Mouse (Mus musculus) spleen, adult 12 weeks (tissue): ENCODE results near the gene Vrk1.

Source experiments
- DNase-seq: peaks from one replicate; pipeline ENCODE4 v3.0.0; 2022; ENCODE audit warnings: low spot score

Vrk1 gene

DNA sequence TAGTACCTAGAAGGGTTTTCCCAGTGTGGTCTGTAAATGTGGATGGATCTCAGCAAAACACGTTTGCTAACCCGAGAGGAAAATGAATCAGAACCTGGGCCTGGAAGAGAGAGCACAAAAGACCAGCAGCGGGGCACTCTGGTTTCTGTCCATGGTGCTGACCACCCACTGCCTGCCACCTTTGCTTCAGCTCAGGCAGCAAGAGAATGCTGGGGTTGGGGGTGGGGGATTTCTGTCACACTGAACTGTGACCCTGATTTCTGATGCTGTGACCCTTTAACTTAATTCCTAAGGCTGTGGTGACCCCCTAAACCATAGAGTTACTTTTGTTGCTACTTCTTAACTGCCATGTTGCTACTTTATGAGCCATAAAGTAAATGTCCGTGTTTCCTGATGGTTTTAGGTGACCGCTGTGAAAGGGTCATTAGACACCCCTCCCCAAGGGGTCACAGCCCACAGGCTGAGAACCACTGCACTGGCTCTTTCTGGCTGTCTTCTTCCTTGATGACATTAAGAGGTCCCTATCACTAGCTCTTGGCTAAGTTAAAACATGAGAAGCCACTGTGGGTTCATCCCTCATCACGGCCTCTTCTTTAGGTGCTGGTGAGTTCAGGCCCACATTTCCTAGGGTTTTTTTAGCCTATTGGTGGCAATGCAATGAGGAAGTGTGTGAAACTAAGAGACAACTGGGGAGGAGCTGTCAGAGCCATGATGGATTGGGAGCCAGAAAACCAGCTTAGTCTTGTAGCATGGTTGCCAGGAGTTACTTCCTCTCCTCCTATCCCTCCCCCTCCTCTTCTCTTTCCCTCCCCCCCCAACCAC lies 105.3 kb downstream of the Vrk1 start:
- no peak for DNase-seq

GRCm38 (mm10) chr12:106115892-106116206 lies 105.8 kb downstream of the Vrk1 start:
- DNase-seq: no peak

DNA sequence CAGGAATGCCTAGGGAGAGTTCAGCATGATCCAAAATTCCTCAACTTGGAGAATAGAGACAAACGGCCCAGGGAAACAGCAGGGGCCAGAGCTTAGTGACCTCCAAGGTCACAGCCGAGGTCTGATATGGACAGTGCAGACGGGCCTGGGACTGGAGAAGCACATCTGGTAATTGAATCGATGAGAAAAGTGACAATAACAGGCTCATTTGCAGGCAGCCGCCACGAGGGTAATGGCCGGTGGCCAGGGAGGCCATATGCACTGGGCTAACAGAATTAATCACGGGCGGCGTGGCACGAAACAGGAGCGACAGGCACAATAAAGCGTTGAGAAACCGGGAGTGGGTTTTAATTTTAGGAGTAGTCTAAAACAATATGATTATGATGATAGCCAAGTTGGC lies 113.2 kb downstream of the Vrk1 start:
- DNase-seq: no peak

DNA sequence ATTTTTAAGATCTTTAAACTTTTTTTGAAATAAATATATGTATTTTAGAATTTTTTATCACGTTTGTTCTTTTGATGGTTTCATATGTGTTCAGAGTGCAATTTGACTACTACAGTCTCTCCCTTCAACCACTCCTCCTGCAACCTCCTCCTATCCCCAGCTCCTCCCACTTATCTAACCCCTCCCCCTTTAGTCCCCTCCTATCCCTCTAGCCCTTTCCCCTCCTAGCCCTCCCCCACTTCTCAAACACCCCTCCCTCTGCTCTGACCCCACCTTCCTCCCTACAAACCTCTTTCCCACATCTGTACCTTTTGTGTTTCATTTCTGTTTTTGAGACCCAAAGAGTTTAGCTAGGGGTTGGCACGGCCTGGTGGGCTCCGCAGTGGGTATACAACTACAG lies 114.6 kb downstream of the Vrk1 start:
- DNase-seq: no peak
